Mouse (Mus musculus): Measurements from ENCODE around the gene Lrrc32. TPM values are rescaled to one million over a fixed set of nuclear protein-coding genes. Genes with fewer than 3 reads are reported as not detected.

Gene Lrrc32
- polyA plus RNA-seq, 1 experiment from 2014 or later = 6.9 TPM

DNA sequence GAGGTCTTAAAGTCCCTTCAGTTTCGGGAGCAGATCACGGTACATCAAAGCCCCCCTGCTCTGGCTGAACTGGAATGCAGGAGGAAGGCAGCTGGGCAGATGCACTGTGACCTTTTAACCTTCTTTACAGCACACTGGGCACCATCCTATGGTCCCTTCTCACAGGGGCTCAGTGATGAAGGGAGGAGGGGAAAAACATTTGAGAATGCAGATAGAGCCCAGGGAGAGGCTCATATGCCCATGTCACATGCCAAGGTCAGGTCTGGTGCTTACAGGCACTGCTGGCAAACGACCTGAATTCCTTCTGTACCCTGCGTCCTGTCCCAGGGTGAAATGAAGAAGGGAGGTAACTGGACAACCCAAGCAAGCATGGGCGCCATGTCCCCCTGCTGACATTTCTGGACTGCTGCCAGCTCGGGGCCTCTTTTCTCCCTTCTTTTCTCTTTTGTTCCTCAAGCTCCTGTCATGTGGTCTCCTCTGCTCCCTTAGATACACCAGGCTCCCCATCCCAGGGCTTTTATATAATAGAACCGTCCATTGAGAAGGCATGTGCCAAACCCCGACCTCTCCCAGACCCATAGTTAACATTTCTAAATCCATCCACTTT is 49.0 kb downstream of the Lrrc32 start:
- ATAC-seq = no peak
- no peak for TF ChIP-seq CTCF (IDR thresholded peaks at IDR 0.05; ENCODE audit: low read depth)
- Histone ChIP-seq H3K27ac (ENCODE audit: low read depth, low read length) (peak overlapping the region; percentile 28; the same call in 1 of the 2 replicates), H3K4me1 (replicated peaks; ENCODE audit: control insufficient read depth, insufficient read depth, low read length) (peaks cover 9% of the 10 kb centered on the region; the same call in 1 of the 2 replicates), H3K27me3 (replicated peaks; ENCODE audit: control insufficient read depth, insufficient read depth, low read length) (no peaks in the 10 kb centered on the region), H3K36me3 (ENCODE audit: control insufficient read depth, insufficient read depth) (no peaks in the 10 kb centered on the region), H3K9ac (ENCODE audit: low read depth, low read length) (no peak overlapping the region), H3K4me2 (replicated peaks; ENCODE audit: low read depth) (no peak overlapping the region), H3K4me3 (ENCODE audit: low read depth, low read length) (no peak overlapping the region), H3K9me3 (ENCODE audit: control insufficient read depth) (no peaks in the 10 kb centered on the region)
- 55% methylated on average over 8 of the region's 8 CpGs for WGBS

DNA sequence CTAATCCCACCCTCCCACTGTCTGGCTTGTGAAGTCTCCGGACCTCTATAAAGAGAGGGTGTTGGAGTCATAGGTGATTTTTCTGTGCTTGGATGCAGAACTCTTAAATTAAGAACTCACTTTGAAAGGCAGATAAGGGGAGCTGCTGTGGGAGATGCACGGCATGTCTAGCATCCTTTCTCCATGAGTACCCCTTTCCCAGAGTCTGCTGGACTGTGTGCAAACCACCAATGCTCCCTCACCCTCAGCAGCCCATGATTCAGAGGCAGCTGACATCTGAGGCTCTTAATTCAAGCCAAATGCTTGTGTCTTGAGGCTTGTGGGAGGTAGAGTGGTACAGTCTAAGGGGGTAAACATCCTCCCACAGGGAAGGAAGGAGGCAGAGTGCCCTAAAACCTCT is 51.8 kb downstream of the Lrrc32 start:
- 86% methylated on average over 2 of the region's 2 CpGs for WGBS
- Histone ChIP-seq H3K4me1 (replicated peaks; ENCODE audit: control insufficient read depth, insufficient read depth, low read length) (peaks cover 9% of the 10 kb centered on the region; the same call in 1 of the 2 replicates), H3K9me3 (ENCODE audit: control insufficient read depth) (no peaks in the 10 kb centered on the region), H3K27ac (ENCODE audit: low read depth, low read length) (no peak overlapping the region), H3K36me3 (ENCODE audit: control insufficient read depth, insufficient read depth) (no peaks in the 10 kb centered on the region), H3K4me2 (replicated peaks; ENCODE audit: low read depth) (no peak overlapping the region), H3K4me3 (ENCODE audit: low read depth, low read length) (no peak overlapping the region), H3K27me3 (replicated peaks; ENCODE audit: control insufficient read depth, insufficient read depth, low read length) (no peaks in the 10 kb centered on the region), H3K9ac (ENCODE audit: low read depth, low read length) (no peak overlapping the region)
- TF ChIP-seq CTCF (IDR thresholded peaks at IDR 0.05; ENCODE audit: low read depth) = no peak
- ATAC-seq = no peak

DNA sequence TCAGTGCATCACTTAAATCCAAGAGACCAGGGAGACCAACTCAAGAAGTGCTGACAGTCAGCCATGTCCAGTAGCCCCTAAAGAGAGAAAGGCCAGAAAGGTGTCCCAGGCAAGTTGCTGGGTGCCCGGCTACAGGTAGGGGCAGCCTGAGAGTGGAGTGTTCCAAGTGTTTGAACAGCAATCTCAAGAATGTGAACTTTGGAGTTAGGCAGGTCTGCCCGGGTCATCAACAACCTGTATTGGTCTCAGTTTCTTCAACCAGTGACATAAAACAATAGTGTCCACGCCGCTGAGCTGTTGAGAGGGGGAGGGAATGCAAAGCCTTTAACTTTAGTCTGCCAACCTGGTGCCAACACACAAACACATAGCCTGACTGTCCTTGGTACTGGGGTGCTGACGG is 52.5 kb downstream of the Lrrc32 start:
- Histone ChIP-seq H3K4me3 (ENCODE audit: low read depth, low read length) (no peak overlapping the region), H3K4me2 (replicated peaks; ENCODE audit: low read depth) (0 out of 2 replicates have a peak overlapping the region, but pooled peaks have one; percentile 9), H3K36me3 (ENCODE audit: control insufficient read depth, insufficient read depth) (no peaks in the 10 kb centered on the region), H3K9me3 (ENCODE audit: control insufficient read depth) (no peaks in the 10 kb centered on the region), H3K4me1 (replicated peaks; ENCODE audit: control insufficient read depth, insufficient read depth, low read length) (peaks cover 9% of the 10 kb centered on the region; the same call in 1 of the 2 replicates), H3K27me3 (replicated peaks; ENCODE audit: control insufficient read depth, insufficient read depth, low read length) (no peaks in the 10 kb centered on the region), H3K27ac (ENCODE audit: low read depth, low read length) (no peak overlapping the region), H3K9ac (ENCODE audit: low read depth, low read length) (no peak overlapping the region)
- TF ChIP-seq CTCF (IDR thresholded peaks at IDR 0.05; ENCODE audit: low read depth) = peak; percentile 14; the same call in 1 of the 2 replicates
- WGBS = 42% methylated on average over 5 of the region's 5 CpGs
- ATAC-seq = peak; percentile 49; the same call in 1 of the 2 replicates

DNA sequence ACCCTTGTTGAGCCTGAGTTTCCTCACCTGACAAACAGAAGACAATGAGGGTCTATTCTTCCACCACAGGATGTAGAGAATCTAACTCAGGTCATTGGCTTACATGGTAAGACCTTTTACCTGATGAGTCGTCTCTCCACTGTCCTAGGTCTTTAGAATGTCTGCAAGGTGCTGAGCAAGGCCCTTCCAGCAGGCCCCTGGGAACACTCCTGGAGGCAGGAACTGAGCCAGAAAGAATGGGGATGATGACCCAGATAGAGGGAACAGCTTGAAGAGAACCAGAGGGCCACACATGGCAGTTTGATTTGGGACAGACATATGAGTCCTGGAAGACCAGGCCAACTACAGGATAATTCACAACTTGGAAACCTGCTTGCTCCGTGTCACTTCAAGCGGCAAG is 53.2 kb downstream of the Lrrc32 start:
- Histone ChIP-seq H3K4me1 (replicated peaks; ENCODE audit: control insufficient read depth, insufficient read depth, low read length) (peaks cover 9% of the 10 kb centered on the region; the same call in 1 of the 2 replicates), H3K36me3 (ENCODE audit: control insufficient read depth, insufficient read depth) (no peaks in the 10 kb centered on the region), H3K4me2 (replicated peaks; ENCODE audit: low read depth) (no peak overlapping the region), H3K27me3 (replicated peaks; ENCODE audit: control insufficient read depth, insufficient read depth, low read length) (no peaks in the 10 kb centered on the region), H3K4me3 (ENCODE audit: low read depth, low read length) (no peak overlapping the region), H3K9ac (ENCODE audit: low read depth, low read length) (no peak overlapping the region), H3K27ac (ENCODE audit: low read depth, low read length) (no peak overlapping the region), H3K9me3 (ENCODE audit: control insufficient read depth) (no peaks in the 10 kb centered on the region)
- 79% methylated on average over 3 of the region's 3 CpGs for WGBS
- no peak for TF ChIP-seq CTCF (IDR thresholded peaks at IDR 0.05; ENCODE audit: low read depth)
- ATAC-seq = no peak

DNA sequence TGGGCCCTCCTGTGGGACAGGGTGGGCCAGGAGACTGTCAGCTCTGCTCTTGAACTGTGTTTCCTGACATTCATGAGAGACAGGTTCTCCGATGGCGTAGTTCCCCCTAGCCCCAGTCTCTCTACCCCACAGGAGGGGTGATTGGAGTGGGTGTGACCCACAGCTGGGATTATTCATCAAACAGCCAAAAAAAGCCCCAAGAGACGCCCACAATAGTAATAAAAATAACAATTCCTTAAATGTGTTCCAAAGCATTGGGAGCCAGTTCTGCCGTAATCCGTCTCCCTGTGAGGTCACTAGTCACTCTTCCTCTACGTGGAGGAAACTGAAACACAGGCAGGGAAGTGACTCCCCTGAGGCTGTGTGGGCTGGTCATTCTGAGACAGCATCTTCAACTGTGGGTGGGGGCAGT is 53.7 kb downstream of the Lrrc32 start:
- H3K36me3 ChIP-seq (ENCODE audit: control insufficient read depth, insufficient read depth) = no peaks in the 10 kb centered on the region
- H3K4me1 ChIP-seq (replicated peaks; ENCODE audit: control insufficient read depth, insufficient read depth, low read length) = peaks cover 9% of the 10 kb centered on the region; the same call in 1 of the 2 replicates
- H3K9me3 ChIP-seq (ENCODE audit: control insufficient read depth) = no peaks in the 10 kb centered on the region
- H3K27me3 ChIP-seq (replicated peaks; ENCODE audit: control insufficient read depth, insufficient read depth, low read length) = no peaks in the 10 kb centered on the region
- H3K4me2 ChIP-seq (replicated peaks; ENCODE audit: low read depth) = no peak overlapping the region
- 74% methylated on average over 6 of the region's 6 CpGs for WGBS
- ATAC-seq = no peak
- H3K27ac ChIP-seq (ENCODE audit: low read depth, low read length) = no peak overlapping the region
- no peak for TF ChIP-seq CTCF (IDR thresholded peaks at IDR 0.05; ENCODE audit: low read depth)
- H3K4me3 ChIP-seq (ENCODE audit: low read depth, low read length) = no peak overlapping the region
- no peak overlapping the region for H3K9ac ChIP-seq (ENCODE audit: low read depth, low read length)

DNA sequence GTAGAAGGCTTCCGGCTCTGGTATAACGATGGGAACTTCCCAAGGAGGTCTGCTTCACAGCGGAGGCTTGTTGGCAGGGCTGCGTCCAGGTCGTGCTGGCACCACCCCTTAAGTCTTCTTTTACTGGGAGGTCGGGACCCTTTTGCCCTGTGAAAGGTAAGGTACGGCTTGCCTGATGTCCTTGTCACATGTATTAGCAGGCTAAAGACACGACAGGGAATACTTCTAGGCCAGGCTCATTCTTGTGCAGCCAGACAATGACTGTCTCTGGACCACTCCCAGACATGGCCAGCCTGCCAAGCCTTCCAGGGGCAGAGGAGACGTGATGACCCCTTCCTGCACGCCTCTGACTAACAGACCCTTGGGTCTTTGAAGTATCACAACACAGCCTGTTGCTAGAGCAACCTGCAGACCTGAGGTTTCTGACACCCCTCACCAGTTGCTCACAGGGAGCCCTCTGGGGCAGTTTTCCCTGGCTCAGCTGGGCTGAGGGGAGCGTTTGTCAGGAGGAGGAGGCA is 54.8 kb downstream of the Lrrc32 start:
- Histone ChIP-seq H3K27ac (ENCODE audit: low read depth, low read length) (no peak overlapping the region), H3K4me1 (replicated peaks; ENCODE audit: control insufficient read depth, insufficient read depth, low read length) (peaks cover 9% of the 10 kb centered on the region; the same call in 1 of the 2 replicates), H3K36me3 (ENCODE audit: control insufficient read depth, insufficient read depth) (no peaks in the 10 kb centered on the region), H3K4me3 (ENCODE audit: low read depth, low read length) (no peak overlapping the region), H3K27me3 (replicated peaks; ENCODE audit: control insufficient read depth, insufficient read depth, low read length) (no peaks in the 10 kb centered on the region), H3K9me3 (ENCODE audit: control insufficient read depth) (no peaks in the 10 kb centered on the region), H3K4me2 (replicated peaks; ENCODE audit: low read depth) (no peak overlapping the region), H3K9ac (ENCODE audit: low read depth, low read length) (no peak overlapping the region)
- WGBS = 70% methylated on average over 11 of the region's 11 CpGs
- no peak for TF ChIP-seq CTCF (IDR thresholded peaks at IDR 0.05; ENCODE audit: low read depth)
- no peak for ATAC-seq

Measured in intestine, postnatal 0 days (tissue).